In the genomic region with DNA sequence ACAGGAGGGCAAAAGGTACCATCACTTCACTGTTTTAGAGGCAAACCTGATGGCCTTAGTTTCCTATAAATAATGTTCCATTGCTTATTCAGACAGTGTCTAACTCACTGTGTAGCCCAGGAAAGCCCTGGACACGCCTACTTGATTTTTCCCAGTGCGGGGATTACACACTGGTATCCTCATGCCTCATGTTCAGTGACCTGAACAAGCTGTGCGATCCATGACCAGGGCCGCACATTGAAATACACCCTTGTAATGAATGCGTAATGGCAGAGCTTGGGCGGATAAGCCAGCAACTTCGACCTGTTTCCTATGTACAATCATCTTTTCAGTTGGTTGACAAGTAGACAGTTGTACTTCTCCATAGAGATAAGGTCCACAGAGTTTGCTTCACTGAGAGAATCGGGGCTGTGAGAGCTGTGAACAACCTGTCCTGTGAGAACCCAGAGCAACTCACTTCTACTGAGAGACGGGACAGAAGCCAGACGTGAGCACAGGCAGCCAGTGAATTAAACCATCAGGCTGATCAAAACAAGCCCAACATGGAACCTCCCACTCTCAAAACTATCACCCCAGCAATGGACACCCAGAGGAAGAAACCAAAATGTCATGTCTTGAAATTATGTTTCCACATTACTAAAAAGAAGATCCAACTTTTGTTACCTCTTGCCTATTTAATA, we compare ENCODE assay signal across 25 mouse cellular contexts.
DNase-seq lines count a peak whose midpoint lies in the region; TF ChIP-seq lines count a peak whose summit lies in the region.
"Had no signal": no experiment of that assay in that cellular context is flagged by ENCODE, and none has a peak within 500 bp of the region (broad histone marks: within the 10 kb centered on the region; RNA-seq: fewer than 3 reads in every experiment).

No protein-coding gene starts in this region.

- WGBS in kidney, adult 2 months, result 46% methylated on average over 10 of the region's 10 CpGs

- H3K36me3 ChIP-seq in kidney, adult 2 months (ENCODE audit: control insufficient read depth, insufficient read depth, low read length), result no peaks in the 10 kb centered on the region
- H3K36me3 ChIP-seq: limb, embryonic 13.5 days; lung, embryonic 15.5 days; midbrain, embryonic 13.5 days; neural tube, embryonic 13.5 days; stomach, embryonic 15.5 days had no signal

- no peak overlapping the region for H3K4me3 ChIP-seq in layer of hippocampus, adult 2 months
- no peak overlapping the region for H3K4me3 ChIP-seq in kidney, adult 2 months (ENCODE audit: insufficient read depth, low read depth, low read length)
- H3K4me3 ChIP-seq: erythroblast, embryonic 14.5 days; gastrocnemius, adult 2 months; heart, embryonic 13.5 days; limb, embryonic 13.5 days; lung, embryonic 15.5 days; midbrain, embryonic 13.5 days; neural tube, embryonic 13.5 days; stomach, embryonic 15.5 days had no signal

- TF ChIP-seq CTCF in layer of hippocampus, adult 2 months (conservative IDR thresholded peaks at IDR 0.05), result no peak
- no peak for TF ChIP-seq CTCF in kidney, adult 2 months (conservative IDR thresholded peaks at IDR 0.05; ENCODE audit: insufficient read depth, insufficient read length, low read depth, low read length)

- H3K27ac ChIP-seq in layer of hippocampus, adult 2 months, result peak overlapping the region; percentile 78
- no peak overlapping the region for H3K27ac ChIP-seq in kidney, adult 2 months (ENCODE audit: insufficient read depth, low read depth, low read length)
- H3K27ac ChIP-seq: gastrocnemius, adult 2 months; heart, embryonic 13.5 days; hindbrain, embryonic 14.5 days; limb, embryonic 13.5 days; lung, embryonic 15.5 days; midbrain, embryonic 13.5 days; neural tube, embryonic 13.5 days; stomach, embryonic 15.5 days had no signal

- TF ChIP-seq POLR2A in kidney, adult 2 months (IDR thresholded peaks at IDR 0.05; ENCODE audit: low read depth, low read length), result no peak

- H3K4me1 ChIP-seq in kidney, adult 2 months (ENCODE audit: control insufficient read depth, insufficient read depth, low read length), result peaks cover 4% of the 10 kb centered on the region; the same call in 1 of the 2 replicates

- DNase-seq in layer of hippocampus, adult 2 months (ENCODE audit: low spot score in 2 of 2), result peak in 1 of 2 experiments; percentile 46
- DNase-seq in layer of hippocampus, adult 11-12 months (ENCODE audit: low spot score), result no peak
- DNase-seq in kidney, adult 2 months, result peak; percentile 70
- DNase-seq in kidney, postnatal 10 days, result peak; percentile 21
- peak; percentile 51 for DNase-seq in retina, postnatal 1 day
- DNase-seq in testis, postnatal 10 days (ENCODE audit: low spot score), result no peak
- DNase-seq in cerebellum, postnatal 25 days, result no peak
- DNase-seq: adrenal gland, adult 2 months; adrenal gland, postnatal 36 days; cerebellum, adult 18-20 months; cerebellum, postnatal 10 days; gastrocnemius, adult 2 months; heart, postnatal 10 days; lung, postnatal 4 days; right cerebral cortex, postnatal 25 days; thymus, adult 18-20 months; thymus, postnatal 36 days had no signal

- no peaks in the 10 kb centered on the region for H3K27me3 ChIP-seq in kidney, adult 2 months (replicated peaks; ENCODE audit: control insufficient read depth, insufficient read depth, low read length)
- H3K27me3 ChIP-seq: heart, embryonic 13.5 days; limb, embryonic 13.5 days; lung, embryonic 15.5 days; midbrain, embryonic 13.5 days; neural tube, embryonic 13.5 days; stomach, embryonic 15.5 days had no signal

Comparison
In these comparisons a context has a peak if more than half of its experiments do, and no peak if none do; other contexts are left out.
1. DNase-seq: peak in kidney, adult 2 months (single experiment), kidney, postnatal 10 days (single experiment) and retina, postnatal 1 day (single experiment); none in layer of hippocampus, adult 11-12 months (single experiment), testis, postnatal 10 days (single experiment) and cerebellum, postnatal 25 days (0 of 2).